Mouse (Mus musculus): ENCODE results near the gene Rasip1. TPM values are rescaled to one million over a fixed set of nuclear protein-coding genes. Genes with fewer than 3 reads are reported as not detected.

The Rasip1 gene
- polyA plus RNA-seq, 1 experiment from 2014 or later: 17.2 TPM

Other genes with a start within 250 kb of the Rasip1 start
- 61.4 and 72.3 TPM in 2 replicates for gene Snrnp70, start 231.7 kb upstream of the Rasip1 start, polyA plus RNA-seq (2014; fragmentation: Nextera tagmentation; extraction: Ambion mirVana)
- not detected in 2 replicates for gene Kcna7, start 221.8 kb upstream of the Rasip1 start, polyA plus RNA-seq (2014; fragmentation: Nextera tagmentation; extraction: Ambion mirVana)
- 0.13 TPM in 1 of 2 replicates, not detected in the other for gene Ntf5, start 213.8 kb upstream of the Rasip1 start, polyA plus RNA-seq (2014; fragmentation: Nextera tagmentation; extraction: Ambion mirVana)
- 1.2 and 2.0 TPM in 2 replicates for gene Lhb, start 206.7 kb upstream of the Rasip1 start, polyA plus RNA-seq (2014; fragmentation: Nextera tagmentation; extraction: Ambion mirVana)
- gene Gys1, start 192.6 kb upstream of the Rasip1 start, polyA plus RNA-seq (2014; fragmentation: Nextera tagmentation; extraction: Ambion mirVana): 17.8 and 21.6 TPM in 2 replicates
- gene Ruvbl2, start 189.4 kb upstream of the Rasip1 start, polyA plus RNA-seq (2014; fragmentation: Nextera tagmentation; extraction: Ambion mirVana): 83.9 and 93.5 TPM in 2 replicates
- gene Ftl1, start 167.6 kb upstream of the Rasip1 start, polyA plus RNA-seq (2014; fragmentation: Nextera tagmentation; extraction: Ambion mirVana): 4,936 and 5,483 TPM in 2 replicates
- gene Bax, start 160.6 kb upstream of the Rasip1 start, polyA plus RNA-seq (2014; fragmentation: Nextera tagmentation; extraction: Ambion mirVana): 182 and 190 TPM in 2 replicates
- 0.13 and 0.35 TPM in 2 replicates for gene Tulp2, start 145.6 kb upstream of the Rasip1 start, polyA plus RNA-seq (2014; fragmentation: Nextera tagmentation; extraction: Ambion mirVana)
- not detected in 2 replicates for gene Gm45808, start 140.7 kb upstream of the Rasip1 start, polyA plus RNA-seq (2014; fragmentation: Nextera tagmentation; extraction: Ambion mirVana)
- gene Dhdh, start 138.7 kb upstream of the Rasip1 start, polyA plus RNA-seq (2014; fragmentation: Nextera tagmentation; extraction: Ambion mirVana): 2.8 and 3.6 TPM in 2 replicates
- 121 and 122 TPM in 2 replicates for gene Nucb1, start 117.1 kb upstream of the Rasip1 start, polyA plus RNA-seq (2014; fragmentation: Nextera tagmentation; extraction: Ambion mirVana)
- gene Ppp1r15a, start 101.2 kb upstream of the Rasip1 start, polyA plus RNA-seq (2014; fragmentation: Nextera tagmentation; extraction: Ambion mirVana): 12.9 and 13.0 TPM in 2 replicates
- gene Plekha4, start 101.2 kb upstream of the Rasip1 start, polyA plus RNA-seq (2014; fragmentation: Nextera tagmentation; extraction: Ambion mirVana): 1.4 and 2.3 TPM in 2 replicates
- gene Hsd17b14, start 72.6 kb upstream of the Rasip1 start, polyA plus RNA-seq (2014; fragmentation: Nextera tagmentation; extraction: Ambion mirVana): 0.25 TPM in 1 of 2 replicates, not detected in the other
- 17.4 and 19.0 TPM in 2 replicates for gene Bcat2, start 57.3 kb upstream of the Rasip1 start, polyA plus RNA-seq (2014; fragmentation: Nextera tagmentation; extraction: Ambion mirVana)
- gene Fgf21, start 12.0 kb upstream of the Rasip1 start, polyA plus RNA-seq (2014; fragmentation: Nextera tagmentation; extraction: Ambion mirVana): not detected in 2 replicates
- not detected in 2 replicates for gene Fut1, start 10.2 kb upstream of the Rasip1 start, polyA plus RNA-seq (2014; fragmentation: Nextera tagmentation; extraction: Ambion mirVana)
- not detected in 2 replicates for gene Izumo1, start 5.7 kb upstream of the Rasip1 start, polyA plus RNA-seq (2014; fragmentation: Nextera tagmentation; extraction: Ambion mirVana)
- gene Mamstr, start 12.5 kb downstream of the Rasip1 start, polyA plus RNA-seq (2014; fragmentation: Nextera tagmentation; extraction: Ambion mirVana): 3.0 and 3.1 TPM in 2 replicates
- gene Fut2, start 38.9 kb downstream of the Rasip1 start, polyA plus RNA-seq (2014; fragmentation: Nextera tagmentation; extraction: Ambion mirVana): 0.07 and 0.11 TPM in 2 replicates
- gene Ntn5, start 56.5 kb downstream of the Rasip1 start, polyA plus RNA-seq (2014; fragmentation: Nextera tagmentation; extraction: Ambion mirVana): 1.0 and 1.3 TPM in 2 replicates
- gene Sec1, start 66.9 kb downstream of the Rasip1 start, polyA plus RNA-seq (2014; fragmentation: Nextera tagmentation; extraction: Ambion mirVana): 0.22 and 0.40 TPM in 2 replicates
- gene Car11, start 72.4 kb downstream of the Rasip1 start, polyA plus RNA-seq (2014; fragmentation: Nextera tagmentation; extraction: Ambion mirVana): 28.2 and 29.0 TPM in 2 replicates
- gene Dbp, start 77.6 kb downstream of the Rasip1 start, polyA plus RNA-seq (2014; fragmentation: Nextera tagmentation; extraction: Ambion mirVana): 3.5 and 3.9 TPM in 2 replicates
- 578 and 674 TPM in 2 replicates for gene Rpl18, start 88.0 kb downstream of the Rasip1 start, polyA plus RNA-seq (2014; fragmentation: Nextera tagmentation; extraction: Ambion mirVana)
- 16.7 and 20.0 TPM in 2 replicates for gene Sphk2, start 90.5 kb downstream of the Rasip1 start, polyA plus RNA-seq (2014; fragmentation: Nextera tagmentation; extraction: Ambion mirVana)
- gene Fam83e, start 93.7 kb downstream of the Rasip1 start, polyA plus RNA-seq (2014; fragmentation: Nextera tagmentation; extraction: Ambion mirVana): 0.17 TPM in 1 of 2 replicates, not detected in the other
- not detected in 2 replicates for gene Spaca4, start 98.3 kb downstream of the Rasip1 start, polyA plus RNA-seq (2014; fragmentation: Nextera tagmentation; extraction: Ambion mirVana)
- gene Lmtk3, start 156.2 kb downstream of the Rasip1 start, polyA plus RNA-seq (2014; fragmentation: Nextera tagmentation; extraction: Ambion mirVana): 20.9 and 23.6 TPM in 2 replicates
- 5.2 and 7.3 TPM in 2 replicates for gene Sult2b1, start 157.2 kb downstream of the Rasip1 start, polyA plus RNA-seq (2014; fragmentation: Nextera tagmentation; extraction: Ambion mirVana)
- gene Cyth2, start 187.1 kb downstream of the Rasip1 start, polyA plus RNA-seq (2014; fragmentation: Nextera tagmentation; extraction: Ambion mirVana): 237 and 242 TPM in 2 replicates
- gene Kcnj14, start 197.3 kb downstream of the Rasip1 start, polyA plus RNA-seq (2014; fragmentation: Nextera tagmentation; extraction: Ambion mirVana): 1.3 TPM in 2 replicates
- 37.6 and 42.6 TPM in 2 replicates for gene Grwd1, start 203.5 kb downstream of the Rasip1 start, polyA plus RNA-seq (2014; fragmentation: Nextera tagmentation; extraction: Ambion mirVana)
- 90.3 and 96.6 TPM in 2 replicates for gene Kdelr1, start 245.3 kb downstream of the Rasip1 start, polyA plus RNA-seq (2014; fragmentation: Nextera tagmentation; extraction: Ambion mirVana)

All from hindbrain, embryonic 14.5 days (tissue).